Comparison of ENCODE assay signal across 22 mouse cellular contexts in genomic region chr11:94811537-94811936, GRCm38 (mm10). TPM values are rescaled to one million over a fixed set of nuclear protein-coding genes. Genes with fewer than 3 reads are reported as not detected.
DNase-seq lines count a peak whose midpoint lies in the region.
"Not testable (repeated sequence)": the region's sequence is repeated elsewhere in the genome, so short reads cannot be mapped to it uniquely, and the experiment has no call there.
"Had no signal": no experiment of that assay in that cellular context is flagged by ENCODE, and none has a peak within 500 bp of the region (broad histone marks: within the 10 kb centered on the region; RNA-seq: fewer than 3 reads in every experiment).

No protein-coding gene starts in this region.

- intact Hi-C loops in heart, postnatal 10 days (cut with DNase I); left cerebral cortex, postnatal 4 days (cut with DNase I): not testable (repeated sequence)

- DNase-seq in adrenal gland, adult 2 months, result peak; percentile 7
- peak; percentile 12 to 26 for DNase-seq in adrenal gland, postnatal 36 days
- peak; percentile 7 to 35 for DNase-seq in heart, postnatal 10 days
- peak; percentile 8 for DNase-seq in kidney, adult 11 months
- peak; percentile 30 for DNase-seq in kidney, postnatal 14 days
- DNase-seq in left cerebral cortex, postnatal 4 days, result peak; percentile 10
- peak; percentile 5 for DNase-seq in lung, postnatal 25 days (ENCODE audit: low spot score)

RNA-seq across cellular contexts. Expression of gene Tmem92, which starts 29.0 kb away (rescaled TPM):
- not detected for total RNA-seq in adrenal gland, adult 2 months (2021)
- not detected in 2 replicates for polyA plus RNA-seq in adrenal gland, adult 2 months (2012; rRNA removed)
- total RNA-seq in adrenal gland, postnatal 36 days (2021), result not detected
- total RNA-seq in heart, postnatal 10 days (2021), result not detected
- under 1 TPM in 1 of 2 experiments, not detected in 1; 0.30 TPM for total RNA-seq in left cerebral cortex, postnatal 4 days (2021)
- total RNA-seq: adrenal gland, postnatal 4 days; gastrocnemius, postnatal 14 days; heart, adult 2 months; hematopoietic stem cell, adult 5-6 weeks; hindbrain, postnatal 0 days had no signal
- polyA plus RNA-seq: brain, embryonic 14.5 days; CD4-positive, CD25-positive, alpha-beta regulatory T cell, adult 4 months; embryonic facial prominence, embryonic 13.5 days; forebrain, embryonic 12.5 days; forebrain, embryonic 16.5 days; G1E; gonadal fat pad, adult 2 months; heart, adult 2 months; heart, embryonic 11.5 days; heart, embryonic 15.5 days; hindbrain, embryonic 13.5 days; hindbrain, postnatal 0 days had no signal

Comparison
In these comparisons a context has a peak if more than half of its experiments do, and no peak if none do; other contexts are left out.
1. Peak in every context shown above with its lines: DNase-seq.